Mouse (Mus musculus): ENCODE data around the gene Lrfn2.

- TF ChIP-seq RCOR1 (conservative IDR thresholded peaks at IDR 0.05; ENCODE audit: low read depth, low read length) (no peak), KAT2A (IDR thresholded peaks at IDR 0.05; ENCODE audit: insufficient replicate concordance, low read length) (no peak), ZC3H11A (IDR thresholded peaks at IDR 0.05; ENCODE audit: low read depth, low read length) (no peak), POLR2A (IDR thresholded peaks at IDR 0.05; ENCODE audit: low read depth, low read length) (no peak), EP300 (IDR thresholded peaks at IDR 0.05; ENCODE audit: low read length) (no peak)
These were observed 132.9 kb downstream of the Lrfn2 start for GRCm38 (mm10) chr17:49065050-49065449.
